Mouse (Mus musculus): ENCODE results near the gene Lgals3. TPM values are rescaled to one million over a fixed set of nuclear protein-coding genes. Genes with fewer than 3 reads are reported as not detected.

Gene Lgals3
- polyA plus RNA-seq (2015; fragmentation: Nextera tagmentation; extraction: Ambion mirVana), result 5.2 and 8.7 TPM in 2 replicates

GRCm38 (mm10) chr14:47367461-47367860, at the start of gene Lgals3:
TSS of gene Lgals3 (plus strand) at chr14:47367751.

GRCm38 (mm10) chr14:47417775-47418665, 50.5 kb downstream of the Lgals3 start, which contains the start of gene Dlgap5:
TSS of gene Dlgap5 (minus strand) at chr14:47418407.

Other genes starting within 250 kb of the Lgals3 start
- gene Gch1, start 178.3 kb upstream of the Lgals3 start, polyA plus RNA-seq (2015; fragmentation: Nextera tagmentation; extraction: Ambion mirVana), result 2.0 and 2.3 TPM in 2 replicates
- 7.0 and 7.9 TPM in 2 replicates for gene Wdhd1, start 90.9 kb upstream of the Lgals3 start, polyA plus RNA-seq (2015; fragmentation: Nextera tagmentation; extraction: Ambion mirVana)
- 1.6 and 1.9 TPM in 2 replicates for gene Socs4, start 90.8 kb upstream of the Lgals3 start, polyA plus RNA-seq (2015; fragmentation: Nextera tagmentation; extraction: Ambion mirVana)
- 24.0 and 25.9 TPM in 2 replicates for gene Mapk1ip1l, start 69.5 kb upstream of the Lgals3 start, polyA plus RNA-seq (2015; fragmentation: Nextera tagmentation; extraction: Ambion mirVana)
- 2.3 and 3.2 TPM in 2 replicates for gene Dlgap5, start 50.7 kb downstream of the Lgals3 start, polyA plus RNA-seq (2015; fragmentation: Nextera tagmentation; extraction: Ambion mirVana)
- gene Fbxo34, start 82.7 kb downstream of the Lgals3 start, polyA plus RNA-seq (2015; fragmentation: Nextera tagmentation; extraction: Ambion mirVana), result 33.2 and 35.0 TPM in 2 replicates
- gene Atg14, start 202.9 kb downstream of the Lgals3 start, polyA plus RNA-seq (2015; fragmentation: Nextera tagmentation; extraction: Ambion mirVana), result 12.7 and 13.4 TPM in 2 replicates

All from neural tube, postnatal 0 days (tissue).